ENCODE assay signal across 12 mouse cellular contexts in the genomic region with DNA sequence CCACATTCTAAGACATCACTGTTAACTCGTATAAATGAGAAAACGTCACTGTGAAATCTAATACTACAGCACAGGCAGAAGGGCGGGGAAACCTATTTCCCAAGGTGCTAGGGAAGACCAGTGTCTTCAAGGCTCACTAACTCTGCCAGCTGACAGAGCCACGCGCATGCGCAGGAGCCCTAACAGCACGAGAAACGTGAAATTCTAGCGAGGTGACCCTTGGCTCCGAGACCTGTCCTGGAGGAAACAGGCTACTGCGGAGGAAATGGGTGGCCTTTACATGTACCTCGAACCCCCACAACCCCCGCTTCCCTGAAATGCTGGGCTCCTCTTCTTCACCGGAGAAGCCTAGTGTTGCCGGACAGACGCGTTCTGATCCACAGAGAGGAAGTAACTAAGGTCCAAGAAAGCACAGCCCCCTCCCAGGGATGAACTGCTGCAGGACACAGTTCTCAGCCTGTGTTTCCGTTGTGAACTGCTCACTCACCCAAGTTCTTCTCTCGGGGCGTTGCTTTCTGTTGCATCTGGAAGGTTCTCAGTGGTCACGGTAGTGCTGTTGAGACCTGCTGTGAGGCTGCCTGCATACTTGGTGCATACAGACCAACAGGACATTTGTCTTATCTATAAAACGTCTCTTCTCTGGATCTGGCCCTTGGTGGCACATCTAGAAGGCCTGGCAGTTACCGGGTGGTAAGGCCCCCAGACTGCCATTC. TPM values are rescaled to one million over a fixed set of nuclear protein-coding genes. Genes with fewer than 3 reads are reported as not detected.
DNase-seq lines count a peak whose midpoint lies in the region; ATAC-seq and TF ChIP-seq lines count a peak whose summit lies in the region.
"Had no signal": no experiment of that assay in that cellular context is flagged by ENCODE, and none has a peak within 500 bp of the region (broad histone marks: within the 10 kb centered on the region; RNA-seq: fewer than 3 reads in every experiment).

No protein-coding gene starts in this region.

- H3K79me2 ChIP-seq in heart, adult 2 months (replicated peaks; ENCODE audit: control insufficient read depth, insufficient read depth, low read length) = peaks cover 10% of the 10 kb centered on the region

- no peaks in the 10 kb centered on the region for H3K27me3 ChIP-seq in heart, adult 2 months (ENCODE audit: control insufficient read depth, insufficient read depth, low read length)
- H3K27me3 ChIP-seq in heart, embryonic 12.5 days (replicated peaks) = no peaks in the 10 kb centered on the region
- H3K27me3 ChIP-seq in embryonic facial prominence, embryonic 13.5 days = no peaks in the 10 kb centered on the region
- H3K27me3 ChIP-seq in limb, embryonic 14.5 days (ENCODE audit: control insufficient read depth, insufficient read depth, low read length) = no peaks in the 10 kb centered on the region
- H3K27me3 ChIP-seq in midbrain, embryonic 11.5 days (ENCODE audit: control insufficient read depth, insufficient read depth, low read length) = no peaks in the 10 kb centered on the region
- H3K27me3 ChIP-seq in intestine, postnatal 0 days (replicated peaks; ENCODE audit: control insufficient read depth, insufficient read depth, low read length) = no peaks in the 10 kb centered on the region
- H3K27me3 ChIP-seq: forebrain, embryonic 15.5 days had no signal

- no peak for TF ChIP-seq POLR2A in heart, adult 2 months (IDR thresholded peaks at IDR 0.05; ENCODE audit: insufficient read depth, low read depth, low read length)
- TF ChIP-seq POLR2A in limb, embryonic 14.5 days (IDR thresholded peaks at IDR 0.05; ENCODE audit: borderline replicate concordance, extremely low read depth, insufficient read depth, insufficient read length) = no peak

- H3K9ac ChIP-seq in heart, adult 2 months (ENCODE audit: low read depth, low read length) = no peak overlapping the region; the same call in 1 of the 2 replicates
- H3K9ac ChIP-seq in heart, embryonic 12.5 days = no peak overlapping the region
- no peak overlapping the region for H3K9ac ChIP-seq in embryonic facial prominence, embryonic 13.5 days
- H3K9ac ChIP-seq in limb, embryonic 14.5 days (ENCODE audit: low read depth, low read length, severe bottlenecking) = no peak overlapping the region
- no peak overlapping the region for H3K9ac ChIP-seq in midbrain, embryonic 11.5 days (ENCODE audit: low read length)
- no peak overlapping the region for H3K9ac ChIP-seq in intestine, postnatal 0 days (ENCODE audit: low read depth, low read length)
- H3K9ac ChIP-seq: forebrain, embryonic 15.5 days; liver, embryonic 14.5 days had no signal

- no peak for TF ChIP-seq CTCF in heart, adult 2 months (IDR thresholded peaks at IDR 0.05)
- TF ChIP-seq CTCF in intestine, postnatal 0 days (IDR thresholded peaks at IDR 0.05; ENCODE audit: low read depth) = no peak

- ATAC-seq in heart, embryonic 12.5 days (ENCODE audit: insufficient number of reproducible peaks, low FRiP score) = no peak
- no peak for ATAC-seq in embryonic facial prominence, embryonic 13.5 days (ENCODE audit: insufficient number of reproducible peaks, insufficient read depth, low FRiP score, low TSS enrichment, low read depth)
- no peak for ATAC-seq in limb, embryonic 14.5 days (ENCODE audit: low FRiP score, low read depth)
- ATAC-seq in midbrain, embryonic 11.5 days (ENCODE audit: low FRiP score) = no peak
- no peak for ATAC-seq in intestine, postnatal 0 days
- ATAC-seq: forebrain, embryonic 15.5 days had no signal

- H3K27ac ChIP-seq in heart, adult 2 months = peak overlapping the region; percentile 66
- H3K27ac ChIP-seq in heart, embryonic 12.5 days (ENCODE audit: poor library complexity, severe bottlenecking) = no peak overlapping the region
- no peak overlapping the region for H3K27ac ChIP-seq in embryonic facial prominence, embryonic 13.5 days
- no peak overlapping the region for H3K27ac ChIP-seq in limb, embryonic 14.5 days (replicated peaks; ENCODE audit: low read depth, low read length)
- H3K27ac ChIP-seq in midbrain, embryonic 11.5 days (ENCODE audit: low read depth, low read length) = no peak overlapping the region
- no peak overlapping the region for H3K27ac ChIP-seq in intestine, postnatal 0 days (ENCODE audit: low read depth, low read length)
- H3K27ac ChIP-seq: forebrain, embryonic 15.5 days; liver, embryonic 14.5 days; midbrain, embryonic 10.5 days had no signal

- peak overlapping the region; percentile 23; the same call in 1 of the 2 replicates for H3K4me3 ChIP-seq in heart, adult 2 months
- no peak overlapping the region for H3K4me3 ChIP-seq in heart, embryonic 12.5 days
- H3K4me3 ChIP-seq in embryonic facial prominence, embryonic 13.5 days = no peak overlapping the region
- no peak overlapping the region for H3K4me3 ChIP-seq in limb, embryonic 14.5 days (replicated peaks; ENCODE audit: low read length)
- H3K4me3 ChIP-seq in midbrain, embryonic 11.5 days (ENCODE audit: low read depth, low read length) = no peak overlapping the region
- no peak overlapping the region for H3K4me3 ChIP-seq in intestine, postnatal 0 days (ENCODE audit: low read depth, low read length)
- H3K4me3 ChIP-seq: forebrain, embryonic 15.5 days; midbrain, embryonic 10.5 days had no signal

- no peak overlapping the region for H3K4me2 ChIP-seq in heart, embryonic 12.5 days
- H3K4me2 ChIP-seq in embryonic facial prominence, embryonic 13.5 days = peak overlapping the region; percentile 19
- no peak overlapping the region for H3K4me2 ChIP-seq in limb, embryonic 14.5 days (replicated peaks; ENCODE audit: low read depth, low read length, severe bottlenecking)
- no peak overlapping the region for H3K4me2 ChIP-seq in midbrain, embryonic 11.5 days
- no peak overlapping the region for H3K4me2 ChIP-seq in intestine, postnatal 0 days (replicated peaks; ENCODE audit: low read depth)
- H3K4me2 ChIP-seq: forebrain, embryonic 15.5 days had no signal

- peak; percentile 68 to 70 for DNase-seq in heart, adult 2 months
- DNase-seq in kidney, adult 8-10 months = peak; percentile 86 to 87
- DNase-seq in limb, embryonic 14.5 days (ENCODE audit: low spot score) = peak; percentile 35
- DNase-seq in cerebellum, postnatal 4 days (ENCODE audit: low spot score in 2 of 2) = no peak
- DNase-seq in midbrain, embryonic 11.5 days (ENCODE audit: low spot score, missing footprints) = no peak
- DNase-seq: right cerebral cortex, adult 18-20 months had no signal

- intact Hi-C loops in heart, adult 2 months (cut with DNase I) = no loop called here

- 54% methylated on average over 23 of the region's 23 CpGs for WGBS in heart, adult 2 months
- WGBS in heart, embryonic 12.5 days = 81% methylated on average over 23 of the region's 23 CpGs
- 68% methylated on average over 23 of the region's 23 CpGs for WGBS in embryonic facial prominence, embryonic 13.5 days
- WGBS in limb, embryonic 14.5 days = 56% methylated on average over 23 of the region's 23 CpGs
- WGBS in midbrain, embryonic 11.5 days = 87% methylated on average over 23 of the region's 23 CpGs
- 76% methylated on average over 23 of the region's 23 CpGs for WGBS in intestine, postnatal 0 days

- 0 out of 2 replicates have a peak, but pooled peaks cover 6% of the 10 kb centered on the region for H3K9me3 ChIP-seq in heart, embryonic 12.5 days (replicated peaks)
- peaks cover 4% of the 10 kb centered on the region; the same call in 1 of the 2 replicates for H3K9me3 ChIP-seq in embryonic facial prominence, embryonic 13.5 days
- H3K9me3 ChIP-seq in limb, embryonic 14.5 days (ENCODE audit: control insufficient read depth, low read length) = no peaks in the 10 kb centered on the region
- no peaks in the 10 kb centered on the region for H3K9me3 ChIP-seq in midbrain, embryonic 11.5 days (ENCODE audit: control insufficient read depth, low read length)
- H3K9me3 ChIP-seq in intestine, postnatal 0 days (ENCODE audit: control insufficient read depth) = no peaks in the 10 kb centered on the region
- H3K9me3 ChIP-seq: forebrain, embryonic 15.5 days had no signal

- H3K36me3 ChIP-seq in heart, adult 2 months (ENCODE audit: control insufficient read depth, insufficient read depth, low read length) = peaks cover 4% of the 10 kb centered on the region
- peaks cover 7% of the 10 kb centered on the region for H3K36me3 ChIP-seq in heart, embryonic 12.5 days
- H3K36me3 ChIP-seq in embryonic facial prominence, embryonic 13.5 days = peaks cover 4% of the 10 kb centered on the region; the same call in 1 of the 2 replicates
- no peaks in the 10 kb centered on the region for H3K36me3 ChIP-seq in limb, embryonic 14.5 days (ENCODE audit: control insufficient read depth, insufficient read depth, low read length)
- H3K36me3 ChIP-seq in midbrain, embryonic 11.5 days (ENCODE audit: control insufficient read depth, insufficient read depth, low read length) = peaks cover 6% of the 10 kb centered on the region; the same call in 1 of the 2 replicates
- peaks cover 6% of the 10 kb centered on the region; the same call in 1 of the 2 replicates for H3K36me3 ChIP-seq in intestine, postnatal 0 days (ENCODE audit: control insufficient read depth, insufficient read depth)
- H3K36me3 ChIP-seq: forebrain, embryonic 15.5 days had no signal

- H3K4me1 ChIP-seq in heart, adult 2 months (ENCODE audit: control insufficient read depth, insufficient read depth, low read length) = peaks cover 22% of the 10 kb centered on the region
- peaks cover 44% of the 10 kb centered on the region for H3K4me1 ChIP-seq in heart, embryonic 12.5 days (replicated peaks)
- H3K4me1 ChIP-seq in embryonic facial prominence, embryonic 13.5 days = peaks cover 65% of the 10 kb centered on the region
- H3K4me1 ChIP-seq in limb, embryonic 14.5 days (ENCODE audit: control insufficient read depth, insufficient read depth, low read length) = peaks cover 23% of the 10 kb centered on the region
- H3K4me1 ChIP-seq in midbrain, embryonic 11.5 days (ENCODE audit: control insufficient read depth, insufficient read depth, low read length) = peaks cover 9% of the 10 kb centered on the region
- H3K4me1 ChIP-seq in intestine, postnatal 0 days (replicated peaks; ENCODE audit: control insufficient read depth, insufficient read depth, low read length) = 0 out of 2 replicates have a peak, but pooled peaks cover 7% of the 10 kb centered on the region

- peak; percentile 46; the same call in 1 of the 2 replicates for TF ChIP-seq EP300 in heart, adult 2 months (IDR thresholded peaks at IDR 0.05; ENCODE audit: insufficient read depth, low read depth, low read length)

RNA-seq across cellular contexts. Expression of a gene that starts 10.1 kb away (rescaled TPM):
- total RNA-seq in heart, adult 2 months (2021) = 10 to 100 TPM; 12.7 to 14.0 TPM
- 18.0 and 18.7 TPM in 2 replicates for polyA plus RNA-seq in heart, adult 2 months (2012; rRNA removed)
- 28.7 and 31.5 TPM in 2 replicates for polyA plus RNA-seq in heart, embryonic 12.5 days (2016; fragmentation: Nextera tagmentation; extraction: Ambion mirVana)
- 53.9 and 58.0 TPM in 2 replicates for polyA plus RNA-seq in embryonic facial prominence, embryonic 13.5 days (2015; fragmentation: Nextera tagmentation; extraction: Ambion mirVana)
- polyA plus RNA-seq in limb, embryonic 14.5 days (2012; rRNA removed) = 41.6 and 61.1 TPM in 2 replicates
- polyA plus RNA-seq in limb, embryonic 14.5 days (2014; fragmentation: Nextera tagmentation; extraction: Ambion mirVana) = 71.8 and 73.7 TPM in 2 replicates
- polyA plus RNA-seq in midbrain, embryonic 11.5 days (2014; fragmentation: Nextera tagmentation; extraction: Ambion mirVana) = 55.5 and 63.1 TPM in 2 replicates
- polyA plus RNA-seq in intestine, postnatal 0 days (2015; fragmentation: Nextera tagmentation; extraction: Ambion mirVana) = 27.3 and 27.4 TPM in 2 replicates

Comparison
In these comparisons a context has a peak if more than half of its experiments do, and no peak if none do; other contexts are left out.
1. DNase-seq: peak in heart, adult 2 months (2 of 2), kidney, adult 8-10 months (2 of 2) and limb, embryonic 14.5 days (single experiment); none in cerebellum, postnatal 4 days (0 of 2) and midbrain, embryonic 11.5 days (single experiment).